Mouse (Mus musculus): ENCODE data around the gene Map2k5.

Gene Map2k5

GRCm38 (mm10) chr9:63258768-63259167 is 118.9 kb downstream of the Map2k5 start:
- no peak for DNase-seq (ENCODE audit: low read depth, low spot score)

- no peak for DNase-seq (ENCODE audit: low read depth, low spot score)
These were observed 120.0 kb downstream of the Map2k5 start for GRCm38 (mm10) chr9:63257739-63258138.

- DNase-seq (ENCODE audit: low read depth, low spot score) = no peak
These were observed 126.7 kb downstream of the Map2k5 start for GRCm38 (mm10) chr9:63250841-63251626.

- DNase-seq (ENCODE audit: low read depth, low spot score) = no peak
These were observed 129.5 kb downstream of the Map2k5 start for GRCm38 (mm10) chr9:63248095-63248787.

GRCm38 (mm10) chr9:63246568-63247169 is 131.0 kb downstream of the Map2k5 start:
- DNase-seq (ENCODE audit: low read depth, low spot score) = no peak

GRCm38 (mm10) chr9:63241961-63242360 is 135.7 kb downstream of the Map2k5 start:
- DNase-seq (ENCODE audit: low read depth, low spot score) = peak; percentile 50

- DNase-seq (ENCODE audit: low read depth, low spot score) = peak; percentile 44
These were observed 136.5 kb downstream of the Map2k5 start for GRCm38 (mm10) chr9:63241241-63241640.

GRCm38 (mm10) chr9:63234356-63234755 is 143.3 kb downstream of the Map2k5 start:
- DNase-seq (ENCODE audit: low read depth, low spot score) = no peak

GRCm38 (mm10) chr9:63230289-63230688 is 147.4 kb downstream of the Map2k5 start:
- no peak for DNase-seq (ENCODE audit: low read depth, low spot score)

GRCm38 (mm10) chr9:63229124-63229523 is 148.6 kb downstream of the Map2k5 start:
- DNase-seq (ENCODE audit: low read depth, low spot score) = no peak

GRCm38 (mm10) chr9:63222161-63222560 is 155.5 kb downstream of the Map2k5 start:
- DNase-seq (ENCODE audit: low read depth, low spot score) = no peak

GRCm38 (mm10) chr9:63219851-63220250 is 157.9 kb downstream of the Map2k5 start:
- no peak for DNase-seq (ENCODE audit: low read depth, low spot score)

GRCm38 (mm10) chr9:63215031-63215430 is 162.7 kb downstream of the Map2k5 start:
- DNase-seq (ENCODE audit: low read depth, low spot score) = no peak

- no peak for DNase-seq (ENCODE audit: low read depth, low spot score)
These were observed 170.9 kb downstream of the Map2k5 start for GRCm38 (mm10) chr9:63206769-63207276.

GRCm38 (mm10) chr9:63203461-63203860 is 174.2 kb downstream of the Map2k5 start:
- no peak for DNase-seq (ENCODE audit: low read depth, low spot score)

- no peak for DNase-seq (ENCODE audit: low read depth, low spot score)
These were observed 176.1 kb downstream of the Map2k5 start for GRCm38 (mm10) chr9:63201376-63202323.

- DNase-seq (ENCODE audit: low read depth, low spot score) = no peak
These were observed 180.4 kb downstream of the Map2k5 start for GRCm38 (mm10) chr9:63197252-63197651.

- DNase-seq (ENCODE audit: low read depth, low spot score) = no peak
These were observed 181.5 kb downstream of the Map2k5 start for GRCm38 (mm10) chr9:63196114-63196682.

GRCm38 (mm10) chr9:63195523-63195922 is 182.2 kb downstream of the Map2k5 start:
- DNase-seq (ENCODE audit: low read depth, low spot score) = no peak

- DNase-seq (ENCODE audit: low read depth, low spot score) = no peak
These were observed 182.9 kb downstream of the Map2k5 start for GRCm38 (mm10) chr9:63194791-63195190.

GRCm38 (mm10) chr9:63192809-63193208 is 184.9 kb downstream of the Map2k5 start:
- no peak for DNase-seq (ENCODE audit: low read depth, low spot score)
